In the genomic region with DNA sequence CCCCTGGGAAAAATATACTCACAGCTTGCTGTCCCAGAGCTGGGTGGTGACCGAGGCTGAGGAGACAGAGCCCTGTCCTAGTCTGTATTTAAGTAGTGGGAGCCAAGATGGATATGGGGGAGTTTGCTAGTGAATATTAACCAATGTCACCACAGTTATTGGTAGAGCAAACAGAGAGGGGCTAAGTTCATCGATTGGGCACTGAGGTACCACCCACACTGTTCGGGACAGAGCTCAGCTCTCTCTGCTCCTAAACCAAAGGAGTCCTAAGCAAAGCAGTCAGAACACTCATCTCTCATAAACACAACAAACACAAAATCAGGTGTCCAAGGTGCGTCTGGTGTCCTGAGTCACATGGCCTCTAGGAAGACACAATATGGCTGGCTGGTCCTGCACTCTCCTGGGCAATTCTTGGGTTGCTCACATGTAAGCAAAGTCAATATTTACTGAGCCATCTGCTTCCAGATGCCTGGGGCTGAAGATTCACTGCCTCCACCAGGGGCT, we compare ENCODE assay signal across 13 mouse cellular contexts. TPM values are rescaled to one million over a fixed set of nuclear protein-coding genes. Genes with fewer than 3 reads are reported as not detected.
"Had no signal": no experiment of that assay in that cellular context is flagged by ENCODE, and none has a peak within 500 bp of the region (broad histone marks: within the 10 kb centered on the region; RNA-seq: fewer than 3 reads in every experiment).

A gene (minus strand): TSS at position 51 of the 504 bp plus-strand sequence.

RNA-seq across cellular contexts. Expression of the gene that starts here (rescaled TPM):
- total RNA-seq: layer of hippocampus, adult 18-20 months; layer of hippocampus, postnatal 14 days; left cerebral cortex, adult 8-10 months; left cerebral cortex, postnatal 14 days; left cerebral cortex, postnatal 4 days; megakaryocyte progenitor cell, adult 5-6 weeks; megakaryocyte-erythroid progenitor cell, adult 5-6 weeks; midbrain, postnatal 0 days had no signal
- polyA plus RNA-seq: inflammation-experienced regulatory T-cells, adult 6 months; limb, embryonic 12.5 days; midbrain, embryonic 11.5 days; midbrain, embryonic 14.5 days; midbrain, postnatal 0 days; neural tube, embryonic 11.5 days had no signal
